In the genomic region with DNA sequence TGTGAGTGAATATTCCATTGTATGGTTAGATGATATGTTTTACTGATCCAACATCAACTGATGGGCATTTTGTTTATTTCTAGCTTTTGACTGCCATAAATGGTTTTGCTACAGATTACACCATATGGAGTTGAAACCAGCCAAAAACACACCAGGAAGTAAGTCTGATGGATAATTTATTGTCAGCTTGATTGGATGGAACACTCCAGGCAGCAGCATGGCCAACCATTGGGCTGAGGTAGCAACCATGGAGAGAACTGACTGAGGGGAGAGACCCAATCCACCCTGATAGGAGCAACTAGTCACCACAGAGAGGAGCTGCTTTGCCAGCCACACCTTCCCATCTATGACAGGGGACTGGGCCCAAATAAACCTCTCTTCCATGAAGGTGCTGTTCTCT, we compare ENCODE assay signal across 14 mouse cellular contexts. TPM values are rescaled to one million over a fixed set of nuclear protein-coding genes. Genes with fewer than 3 reads are reported as not detected.
"Had no signal": no experiment of that assay in that cellular context is flagged by ENCODE, and none has a peak within 500 bp of the region (broad histone marks: within the 10 kb centered on the region; RNA-seq: fewer than 3 reads in every experiment).

No protein-coding gene starts in this region.

- H3K4me3 ChIP-seq: left cerebral cortex, adult 2 months; limb, embryonic 10.5 days; lung, embryonic 15.5 days; megakaryocyte, embryonic 14.5 days; midbrain, embryonic 15.5 days; neural tube, embryonic 12.5 days had no signal

- H3K9ac ChIP-seq: lung, embryonic 15.5 days; midbrain, embryonic 15.5 days; neural tube, embryonic 12.5 days had no signal

- ATAC-seq: midbrain, embryonic 15.5 days had no signal

- DNase-seq: kidney, postnatal 4 days; lung, postnatal 14 days; thymus, postnatal 4 days had no signal

- H3K27ac ChIP-seq: kidney, postnatal 0 days; left cerebral cortex, adult 2 months; limb, embryonic 10.5 days; lung, embryonic 15.5 days; macrophage; midbrain, embryonic 15.5 days; neural tube, embryonic 12.5 days had no signal

- H3K27me3 ChIP-seq: lung, embryonic 15.5 days; megakaryocyte, embryonic 14.5 days; midbrain, embryonic 15.5 days; neural tube, embryonic 12.5 days had no signal

- H3K4me1 ChIP-seq: limb, embryonic 10.5 days; lung, embryonic 15.5 days; megakaryocyte, embryonic 14.5 days; neural tube, embryonic 12.5 days had no signal

- H3K4me2 ChIP-seq: liver, embryonic 11.5 days; lung, embryonic 15.5 days; midbrain, embryonic 11.5 days; midbrain, embryonic 15.5 days; neural tube, embryonic 12.5 days had no signal

- H3K36me3 ChIP-seq: limb, embryonic 10.5 days; lung, embryonic 15.5 days; midbrain, embryonic 15.5 days; neural tube, embryonic 12.5 days had no signal

- H3K9me3 ChIP-seq: limb, embryonic 10.5 days; lung, embryonic 15.5 days; megakaryocyte, embryonic 14.5 days; midbrain, embryonic 15.5 days; neural tube, embryonic 12.5 days had no signal

RNA-seq across cellular contexts. Expression of gene Ryr2, which starts 19.4 kb away (rescaled TPM):
- total RNA-seq: monocyte, adult 5-6 weeks had no signal
- polyA plus RNA-seq: macrophage had no signal
